Mouse (Mus musculus): ENCODE results near the gene Abhd11.

DNA sequence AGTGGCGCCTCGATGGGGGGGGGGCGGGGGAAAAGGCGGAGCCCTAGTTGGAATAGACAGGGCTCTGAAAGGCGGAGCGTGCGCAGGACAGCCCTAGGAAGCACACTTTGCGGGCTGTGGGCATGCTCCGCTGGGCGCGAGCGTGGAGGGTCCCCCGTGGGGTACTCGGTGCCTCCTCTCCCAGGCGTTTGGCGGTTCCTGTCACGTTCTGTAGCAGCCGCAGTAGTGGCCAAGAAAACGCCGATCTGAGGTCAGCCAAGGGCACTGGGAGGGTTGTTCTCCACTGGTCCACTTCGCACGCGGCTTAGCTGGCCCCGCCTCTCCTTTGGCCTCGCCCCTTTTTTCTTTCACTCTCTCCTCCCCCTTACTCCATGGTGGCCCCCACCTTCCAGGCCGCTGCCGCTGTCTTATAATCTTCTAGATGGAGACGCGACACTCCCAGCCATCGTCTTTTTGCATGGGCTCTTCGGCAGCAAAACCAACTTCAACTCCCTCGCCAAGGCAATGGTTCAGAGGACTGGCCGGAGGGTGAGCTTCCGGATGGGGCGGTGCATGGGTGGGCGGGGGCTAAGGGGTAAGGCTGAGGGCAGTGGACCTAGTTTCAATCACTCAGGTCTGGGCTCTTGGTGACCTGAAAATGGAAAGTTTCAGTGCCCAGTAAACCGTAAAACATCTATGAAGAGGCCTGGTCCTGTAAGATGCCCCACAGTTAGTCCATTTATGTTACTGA, 803 bp downstream of the Abhd11 start:
- TF ChIP-seq POLR2A (IDR thresholded peaks at IDR 0.05; ENCODE audit: insufficient read depth, low read depth, low read length) (no peak), CTCF (IDR thresholded peaks at IDR 0.05; ENCODE audit: insufficient read depth, low read depth, low read length) (no peak)

All from olfactory bulb, adult 2 months (tissue).